Mouse (Mus musculus) right cerebral cortex, adult 18-20 months (tissue): ENCODE results near the gene Topbp1.
A peak's percentile ranks its signal among the peaks of the same experiment; 100 is the strongest.

Source experiments
- DNase-seq: peaks from one replicate; pipeline ENCODE4 v3.0.0; 2022; ENCODE audit warnings: mixed read lengths

Topbp1 gene

DNA sequence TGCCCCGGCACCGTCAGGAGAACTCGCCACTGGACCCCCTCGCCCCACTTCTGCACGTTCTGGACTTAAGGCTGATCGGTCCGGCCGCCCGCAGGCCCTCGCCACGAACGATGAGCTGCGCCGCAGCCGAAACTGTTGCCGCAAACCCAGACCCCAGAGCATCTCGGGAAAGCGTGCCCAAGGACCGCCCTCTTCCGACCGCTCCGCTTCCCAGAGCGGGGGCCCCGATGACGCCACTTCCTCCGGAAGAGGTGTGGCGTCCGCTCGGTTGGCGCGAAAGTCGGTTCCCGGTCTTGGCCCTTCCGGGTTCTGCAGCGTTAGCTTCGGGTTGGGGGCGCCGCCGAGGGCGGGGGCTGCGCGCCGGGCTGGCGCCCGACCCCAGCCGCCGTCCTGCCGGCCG lies at the start of gene Topbp1, which contains the start of gene 1300017J02Rik:
TSS of gene Topbp1 (plus strand) at position 289 of the 400 bp plus-strand sequence.
TSS of gene 1300017J02Rik (minus strand) at position 156 of the 400 bp plus-strand sequence.
- peak; percentile 95 for DNase-seq

DNA sequence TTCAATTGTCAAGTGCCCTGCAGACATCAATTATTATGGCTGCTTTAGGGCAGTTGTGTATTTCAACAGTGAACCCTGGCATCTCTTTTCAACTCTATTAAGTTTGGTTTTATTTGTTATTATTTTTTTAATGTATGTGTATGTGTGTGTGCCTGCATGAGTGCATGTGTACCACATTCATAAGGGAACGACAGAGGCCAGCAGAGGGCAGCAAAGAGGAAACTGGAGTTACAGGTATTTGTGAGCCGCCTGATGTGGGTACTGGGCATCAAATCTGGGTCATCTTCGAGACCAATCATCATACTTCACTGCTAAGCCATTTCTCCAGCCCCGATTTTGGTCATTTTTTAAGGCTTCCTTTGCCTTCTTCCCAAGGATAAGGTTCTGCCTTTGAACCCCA lies 39.2 kb upstream of the Topbp1 start:
- DNase-seq = no peak

DNA sequence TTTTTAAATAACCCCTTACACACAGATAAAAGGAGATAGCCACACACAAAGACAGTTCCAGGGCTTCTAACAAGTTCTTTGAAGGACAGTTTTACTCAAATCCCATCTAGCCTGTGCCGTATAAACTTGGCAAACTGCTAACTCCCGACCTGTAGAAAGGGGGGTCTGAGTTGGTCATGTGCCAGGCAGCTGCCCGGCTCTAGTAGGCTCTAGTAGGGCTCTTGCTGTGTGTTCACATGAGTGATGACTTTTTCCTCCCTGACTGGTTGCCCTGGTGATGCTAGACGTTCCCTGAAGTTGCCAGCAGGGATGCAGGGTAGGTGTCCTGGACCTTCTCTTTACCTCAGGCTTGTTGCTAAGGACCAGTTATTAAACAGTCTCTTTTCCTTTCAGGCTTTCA lies 33.9 kb upstream of the Topbp1 start:
- DNase-seq = no peak

DNA sequence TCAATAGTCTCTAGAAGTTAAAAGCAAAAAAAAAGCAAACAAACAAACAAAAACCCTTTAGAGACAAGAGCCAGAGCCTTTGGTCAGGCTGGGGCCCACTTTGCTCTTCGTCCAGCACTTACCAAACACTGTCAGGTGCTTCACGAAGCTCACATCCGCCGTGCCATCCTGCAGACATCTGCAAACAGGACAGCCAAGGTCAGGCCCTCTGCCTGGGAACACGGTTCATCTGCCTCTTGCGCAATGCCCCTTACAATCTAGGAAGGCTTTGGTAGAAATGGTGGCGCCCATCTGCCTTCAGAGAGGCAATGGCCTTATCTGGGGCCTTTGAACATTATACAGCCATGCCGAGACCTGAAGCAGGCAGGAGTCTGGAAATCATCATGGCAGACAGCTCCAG lies 30.2 kb upstream of the Topbp1 start:
- no peak for DNase-seq

DNA sequence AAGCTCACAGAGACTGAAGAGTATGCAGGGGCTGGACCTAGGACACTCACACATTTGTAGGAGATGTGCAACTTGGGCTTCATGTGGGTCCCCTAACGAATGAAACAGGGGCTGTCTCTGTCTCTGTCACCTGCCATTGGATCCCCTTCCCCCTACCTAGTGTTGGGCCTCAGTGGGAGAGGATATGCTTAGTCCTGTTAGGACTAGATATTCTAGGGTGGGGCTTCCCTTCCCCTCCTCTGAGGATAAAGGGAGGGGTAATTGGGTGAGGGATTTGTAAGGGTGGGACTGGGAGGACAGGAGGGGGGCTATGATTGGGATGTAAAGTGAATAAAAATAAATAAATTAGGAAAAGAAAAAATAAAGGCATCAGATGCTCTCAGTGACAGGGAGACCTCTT lies 29.3 kb upstream of the Topbp1 start:
- DNase-seq = no peak

DNA sequence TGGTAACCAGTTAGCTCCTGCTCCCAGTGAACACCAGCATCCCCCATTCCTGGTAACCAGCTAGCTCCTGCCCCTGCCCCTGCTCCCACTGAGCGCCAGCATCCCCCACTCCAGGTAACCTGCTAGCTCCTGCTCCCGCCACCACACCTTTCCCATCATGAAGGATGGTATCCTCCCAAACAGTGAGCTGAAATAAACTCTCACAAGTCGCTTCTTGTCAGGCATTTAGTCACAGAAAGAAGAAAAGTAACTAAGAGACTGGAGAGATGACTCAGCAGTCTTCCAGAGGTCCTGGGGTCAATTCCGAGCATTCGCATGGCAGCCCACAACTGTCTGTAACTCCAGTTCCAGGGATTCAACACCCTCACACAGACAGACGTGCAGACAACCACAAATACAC lies 28.1 kb upstream of the Topbp1 start:
- DNase-seq = no peak

DNA sequence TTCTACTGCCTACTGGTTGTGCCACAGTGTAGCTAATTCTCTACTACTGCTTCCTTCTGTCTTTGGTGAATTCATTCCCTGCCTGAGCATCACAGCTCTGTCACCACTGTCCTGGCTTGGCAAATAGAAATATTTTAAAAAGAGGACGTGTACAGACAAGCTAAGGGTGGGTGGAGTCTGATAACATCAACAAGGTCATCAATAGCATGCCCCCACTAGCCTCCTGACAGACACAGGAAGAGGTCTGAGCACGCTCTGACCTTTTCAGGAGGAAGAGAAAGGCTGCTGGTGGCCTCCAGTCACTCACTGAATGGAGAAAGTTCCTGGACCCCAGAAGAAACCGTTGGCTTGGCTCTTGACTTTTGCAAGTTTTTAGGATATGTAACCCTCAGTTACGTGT lies 18.6 kb upstream of the Topbp1 start:
- DNase-seq = no peak

DNA sequence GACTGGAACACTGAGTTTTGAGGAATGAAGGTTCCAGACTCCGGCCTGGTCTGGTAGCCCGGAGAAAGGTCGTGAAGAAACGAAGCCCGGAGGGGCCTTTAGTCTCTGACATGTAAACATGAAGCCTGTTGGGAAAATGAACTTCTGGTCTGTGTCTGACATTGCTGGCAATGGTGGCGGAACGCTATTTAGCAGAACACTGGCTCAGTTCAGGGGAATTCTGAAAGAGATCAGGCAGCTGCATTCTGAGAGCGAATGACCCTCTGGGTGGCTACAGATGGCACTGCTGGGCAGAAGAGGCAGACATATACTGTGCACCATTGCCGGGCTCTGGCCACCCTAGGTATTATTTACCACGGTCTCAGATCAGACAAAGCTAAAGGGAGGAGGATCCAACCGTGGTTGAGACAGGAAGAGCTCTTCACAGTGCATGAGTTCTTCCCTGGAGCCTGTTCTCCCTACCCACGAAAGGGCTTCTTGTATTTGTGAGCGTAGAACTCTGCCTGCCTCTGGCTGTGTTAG lies 18.1 kb upstream of the Topbp1 start:
- no peak for DNase-seq

DNA sequence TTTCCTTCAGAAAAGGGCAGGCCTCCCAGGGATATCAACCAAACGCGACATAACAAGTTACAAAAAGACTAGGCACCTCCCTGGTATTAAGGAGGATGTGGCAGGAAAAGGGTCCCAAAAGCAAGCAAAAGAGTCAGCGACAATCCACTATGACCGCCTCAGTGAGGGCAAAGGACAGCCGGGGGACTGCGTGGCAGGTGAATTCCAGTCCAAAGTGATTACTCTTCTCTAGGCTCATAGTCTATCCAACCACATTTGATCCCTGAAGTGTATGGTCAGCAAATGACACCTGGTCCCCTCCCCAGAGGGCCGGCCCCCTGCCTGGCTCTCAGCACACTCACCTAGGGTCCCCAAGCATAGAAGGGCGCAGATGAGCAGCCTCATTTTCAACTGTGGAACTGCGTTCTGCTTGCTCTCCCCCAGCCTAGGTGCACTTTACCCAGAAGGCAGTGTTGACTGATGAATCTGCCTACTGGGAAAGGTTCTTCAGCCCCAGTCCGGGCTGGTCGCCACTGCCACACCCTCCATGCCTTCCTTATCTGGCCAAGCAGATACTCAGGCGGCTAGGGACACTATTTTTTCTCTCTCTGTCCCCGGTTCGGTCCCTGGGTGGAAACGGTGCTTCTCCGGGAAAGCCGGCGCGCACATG lies 17.1 kb upstream of the Topbp1 start:
- no peak for DNase-seq

DNA sequence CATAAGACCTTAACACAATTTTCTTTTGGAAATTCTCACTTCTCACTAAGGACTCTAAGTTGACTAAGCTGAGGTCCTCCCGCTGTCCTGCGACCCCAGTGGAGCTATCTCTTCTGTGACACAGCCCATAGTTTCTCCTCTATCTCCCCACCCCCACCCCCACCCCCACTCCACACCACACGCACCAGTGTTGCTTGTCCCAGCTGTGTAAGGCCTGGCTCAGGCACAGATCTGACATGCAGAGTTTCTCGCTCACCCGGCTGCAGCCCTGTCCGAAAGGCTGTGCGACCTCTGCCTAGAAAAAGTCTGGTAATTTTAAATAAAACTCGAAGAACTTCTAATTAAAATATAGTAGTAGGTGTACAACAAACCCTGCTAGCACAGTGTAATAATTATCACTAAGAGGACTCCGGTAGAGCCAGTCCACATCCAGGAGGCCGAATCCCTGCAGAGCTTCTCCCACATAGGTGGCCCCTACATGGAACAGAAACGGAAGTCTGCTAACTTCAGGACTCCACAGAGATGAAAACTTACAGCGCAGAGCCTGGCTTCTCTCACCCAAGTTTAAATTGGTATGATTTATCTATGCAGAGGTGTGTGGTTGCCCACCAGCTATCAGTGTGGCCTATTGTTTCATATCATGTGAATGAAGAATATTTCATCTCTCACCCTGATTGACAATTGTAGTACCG lies 16.4 kb upstream of the Topbp1 start:
- no peak for DNase-seq

DNA sequence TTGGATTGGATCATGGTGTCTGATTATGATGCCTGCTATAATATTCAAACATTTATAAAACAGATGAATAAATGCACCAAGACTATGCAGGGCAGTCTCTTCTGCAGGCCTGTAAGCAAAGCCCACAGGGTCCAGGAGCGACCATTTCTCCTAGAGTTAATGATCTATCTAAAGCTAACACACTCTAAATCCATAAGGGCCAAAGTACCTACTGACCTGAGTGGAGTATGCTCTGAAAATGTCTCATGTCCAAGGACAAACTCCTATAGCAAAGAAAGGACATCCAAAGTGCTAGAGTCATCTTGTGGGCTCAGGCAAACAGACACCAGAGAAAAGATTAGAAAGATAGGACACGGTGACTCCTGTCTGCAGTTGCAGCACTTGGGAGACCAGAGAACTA lies 10.5 kb upstream of the Topbp1 start:
- no peak for DNase-seq

DNA sequence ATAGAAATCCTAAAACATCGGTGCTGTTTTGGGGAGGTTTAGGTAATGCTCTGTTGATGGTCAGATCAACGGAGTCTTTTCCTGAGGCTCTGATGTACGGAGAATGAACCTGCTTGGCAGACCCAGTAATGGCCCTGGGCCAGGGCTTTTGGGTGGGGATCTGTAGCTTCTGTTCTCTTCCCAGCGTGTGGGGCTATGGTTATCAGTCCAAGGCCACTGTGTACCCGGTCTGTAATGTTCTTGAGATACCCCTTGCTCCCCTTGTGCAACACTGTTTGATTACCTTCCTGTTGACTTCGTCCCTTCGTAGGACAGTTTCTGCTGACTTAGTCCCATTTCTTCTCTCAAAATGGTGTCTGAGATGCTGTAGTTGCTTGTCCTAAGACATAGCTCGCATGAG lies 3.9 kb upstream of the Topbp1 start:
- no peak for DNase-seq

DNA sequence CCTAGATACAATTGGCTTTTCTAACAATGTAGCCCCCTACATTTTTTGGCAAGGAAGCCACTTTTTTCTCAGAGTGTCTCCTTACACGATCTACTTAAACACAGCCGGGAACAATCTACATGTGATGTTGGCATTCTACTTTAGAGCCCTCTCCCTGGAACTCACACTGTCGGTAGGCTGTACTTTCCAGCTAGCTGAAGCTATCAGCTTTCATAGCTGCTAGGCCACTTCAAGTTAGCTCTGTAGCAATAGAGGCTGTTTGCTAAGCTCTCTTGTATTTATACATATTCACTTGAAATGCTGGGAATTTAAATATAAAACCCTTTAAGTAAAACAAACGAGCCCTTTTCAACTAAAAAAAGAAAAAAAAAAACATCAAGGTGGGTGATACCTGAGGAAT lies 2.8 kb upstream of the Topbp1 start:
- no peak for DNase-seq

DNA sequence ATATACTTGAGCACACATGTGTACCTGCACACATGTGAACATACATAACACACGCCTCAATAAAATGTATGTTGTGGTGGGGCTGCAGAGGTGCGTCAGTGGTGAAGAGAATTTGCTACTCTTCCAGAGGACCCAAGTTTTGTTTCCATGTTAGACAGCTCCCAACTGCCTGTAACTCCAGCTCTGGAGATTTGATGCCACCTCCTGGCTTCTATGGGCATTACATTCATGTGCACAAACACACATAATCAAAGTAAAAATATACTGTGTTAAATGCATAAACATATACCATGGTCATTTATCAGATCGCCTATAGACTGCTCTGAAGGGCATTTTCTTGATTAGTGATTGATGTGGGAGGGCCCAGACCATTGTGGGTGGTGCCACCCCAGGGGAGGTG lies 2.3 kb upstream of the Topbp1 start:
- peak; percentile 56 for DNase-seq

DNA sequence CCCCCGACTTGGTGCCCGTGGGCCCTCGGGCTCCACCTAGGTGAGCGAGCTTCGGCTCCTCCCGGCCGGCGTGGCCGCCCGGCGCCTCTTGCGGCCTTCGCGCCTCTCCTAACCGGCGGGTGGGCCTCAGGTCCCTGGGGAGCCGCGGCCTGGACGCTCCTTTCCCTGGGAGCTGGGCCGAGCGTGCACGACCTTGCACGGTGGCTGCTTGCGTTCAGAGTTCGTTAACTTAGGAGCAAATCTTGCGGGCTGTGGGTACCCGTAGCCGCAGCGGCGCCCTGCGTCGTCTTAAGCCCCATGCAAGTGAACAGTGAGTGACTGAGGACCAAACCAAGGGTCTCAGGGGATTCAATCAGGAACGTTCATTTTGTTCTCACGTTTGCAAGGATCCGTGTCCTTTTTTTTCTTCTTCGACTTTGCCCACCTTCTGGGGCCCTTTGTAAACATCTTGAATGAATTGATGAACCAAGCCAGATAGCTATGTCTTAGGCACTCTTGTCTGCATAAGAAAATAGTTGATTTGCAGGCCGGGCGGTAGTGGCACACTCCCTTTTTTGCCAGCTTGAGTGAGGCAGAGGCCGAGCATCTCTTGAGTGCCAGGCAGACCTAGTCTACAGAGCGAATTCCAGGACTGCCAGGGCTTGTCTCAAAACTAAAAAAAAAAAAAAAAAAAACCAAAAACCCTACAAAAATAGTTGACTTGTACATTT lies 472 bp downstream of the Topbp1 start:
- no peak for DNase-seq

DNA sequence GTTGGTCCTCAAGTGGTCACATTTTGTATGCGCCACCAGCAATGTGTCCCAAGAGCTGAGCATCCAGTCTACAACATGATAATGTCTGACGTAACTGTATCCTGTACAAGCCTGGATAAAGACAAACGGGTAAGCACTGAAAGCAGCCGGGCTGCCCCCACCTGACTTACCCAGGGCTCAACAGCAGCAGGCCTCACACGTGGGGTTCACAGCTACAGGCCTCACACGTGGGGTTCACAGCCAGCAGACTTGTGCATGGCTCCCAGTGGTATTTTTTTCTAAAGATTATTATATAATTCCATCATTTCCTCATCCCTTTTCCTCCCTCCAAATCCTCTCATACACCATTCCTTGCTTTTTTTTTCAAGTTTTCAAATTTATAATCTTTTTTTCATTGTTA lies 4.8 kb downstream of the Topbp1 start:
- DNase-seq = no peak

DNA sequence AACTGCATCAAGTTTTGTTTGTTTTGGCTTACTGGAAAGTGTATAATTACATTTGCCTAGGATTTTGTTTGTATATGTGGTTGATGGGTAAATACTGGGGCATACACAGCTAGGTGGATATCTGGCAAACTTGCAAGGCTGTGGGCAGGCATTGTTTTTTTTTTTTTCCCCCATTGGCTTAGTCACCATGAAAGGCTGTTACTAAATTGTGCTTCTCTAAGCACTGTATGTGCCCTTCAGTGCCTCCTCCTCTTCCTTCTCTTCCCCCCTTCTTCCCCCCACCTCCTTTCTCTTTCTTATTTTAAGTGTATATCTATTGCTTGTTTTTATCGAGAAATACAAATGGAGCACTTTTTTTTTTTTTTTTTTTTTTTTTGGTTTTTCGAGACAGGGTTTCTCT lies 19.7 kb downstream of the Topbp1 start:
- no peak for DNase-seq

DNA sequence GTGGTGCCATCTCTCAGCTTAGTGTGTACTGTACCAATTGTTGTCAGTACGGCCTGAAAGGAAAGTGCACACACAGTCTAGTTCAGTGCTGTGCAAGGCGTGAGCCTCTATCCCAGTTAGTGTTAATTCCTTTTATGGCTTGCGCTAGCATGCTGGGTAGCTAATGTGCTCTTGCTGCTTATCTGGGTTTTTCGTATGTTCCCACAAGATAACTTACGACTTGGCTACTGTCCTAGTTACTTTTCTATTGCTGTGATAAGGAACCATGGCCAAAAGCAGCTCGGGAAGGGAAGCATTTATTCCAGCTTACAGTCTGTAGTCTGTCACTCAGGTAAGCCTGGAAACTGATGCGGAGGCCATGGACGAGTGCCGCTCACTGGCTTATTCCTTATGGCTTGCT lies 21.4 kb downstream of the Topbp1 start:
- DNase-seq = no peak

DNA sequence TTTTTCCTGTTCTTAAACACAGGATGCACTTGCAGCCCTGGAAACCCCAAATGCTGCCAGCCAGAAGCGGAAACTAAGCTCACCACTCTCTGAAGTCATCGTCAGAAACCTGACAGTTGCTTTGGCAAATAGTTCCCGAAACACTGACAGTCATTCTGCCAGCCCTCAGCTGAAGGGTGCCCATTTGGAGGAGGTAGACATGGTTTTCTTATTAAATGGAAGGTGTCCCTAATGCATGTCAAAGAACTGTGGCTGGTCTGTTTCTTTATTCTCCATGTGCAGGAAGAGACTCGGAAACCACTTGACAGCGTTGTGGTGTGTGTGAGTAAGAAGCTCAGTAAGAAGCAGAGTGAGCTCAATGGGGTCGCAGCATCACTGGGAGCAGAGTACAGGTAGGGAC lies 27.6 kb downstream of the Topbp1 start:
- DNase-seq = no peak

DNA sequence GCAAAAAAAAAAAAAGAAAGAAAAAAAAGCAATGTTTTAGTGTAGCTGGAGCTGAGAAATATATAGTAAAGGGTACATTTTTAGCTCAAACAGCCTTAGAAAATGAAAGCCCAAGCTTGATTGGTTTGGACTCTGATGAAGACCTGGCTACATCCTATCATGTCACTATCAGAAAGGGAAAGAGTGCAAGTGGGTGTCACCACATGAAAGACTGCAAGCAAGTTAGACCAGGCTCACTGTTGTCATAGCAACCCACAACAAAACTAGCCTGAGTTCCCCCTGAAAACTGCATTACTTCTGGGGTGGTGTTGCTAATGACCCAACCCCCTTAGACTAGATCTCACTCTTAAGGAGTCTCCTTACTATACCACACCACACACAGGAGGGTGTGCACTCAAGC lies 31.9 kb downstream of the Topbp1 start:
- DNase-seq = no peak

DNA sequence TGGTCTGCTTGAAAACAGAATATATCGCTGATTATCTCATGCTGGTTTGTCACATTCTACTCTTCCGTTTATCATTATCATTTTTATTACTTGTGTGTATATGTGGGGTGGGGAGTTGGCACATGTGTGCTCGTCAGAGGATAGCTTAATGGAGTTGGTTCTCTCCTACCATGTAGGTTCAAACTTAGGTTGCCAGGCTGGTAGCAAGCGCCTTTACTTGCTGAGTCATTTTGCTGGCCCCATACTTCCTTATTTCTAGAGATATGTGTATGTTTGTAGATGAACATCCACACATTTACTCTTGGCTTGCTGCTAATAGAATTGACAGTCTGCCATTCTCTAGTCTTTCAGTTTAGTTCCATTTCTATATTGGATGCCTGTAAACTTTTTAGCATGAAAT lies 42.0 kb downstream of the Topbp1 start:
- DNase-seq = no peak

DNA sequence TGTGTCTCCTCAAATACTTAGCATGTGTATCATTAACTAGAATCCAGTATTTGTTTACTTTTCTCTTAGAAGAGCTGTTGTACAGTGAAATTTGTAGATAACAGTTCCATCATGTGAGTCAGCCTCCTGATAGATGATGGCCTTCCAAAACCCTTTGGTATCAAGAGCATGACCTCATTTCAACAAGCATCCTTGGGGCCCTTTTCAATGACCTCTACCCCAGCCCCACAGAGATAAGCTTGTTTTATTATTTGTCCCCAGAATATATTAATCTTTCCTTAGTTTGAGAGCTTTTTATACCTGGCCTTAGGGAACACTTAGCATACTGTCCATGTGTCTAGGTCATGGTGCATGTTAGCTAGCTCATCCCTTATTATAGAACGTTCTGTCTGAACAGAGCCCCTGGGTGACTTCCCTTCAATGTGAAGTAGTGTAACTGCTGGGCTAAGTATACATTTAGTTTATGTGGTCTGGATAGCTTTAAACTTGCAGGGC lies 43.0 kb downstream of the Topbp1 start:
- no peak for DNase-seq

DNA sequence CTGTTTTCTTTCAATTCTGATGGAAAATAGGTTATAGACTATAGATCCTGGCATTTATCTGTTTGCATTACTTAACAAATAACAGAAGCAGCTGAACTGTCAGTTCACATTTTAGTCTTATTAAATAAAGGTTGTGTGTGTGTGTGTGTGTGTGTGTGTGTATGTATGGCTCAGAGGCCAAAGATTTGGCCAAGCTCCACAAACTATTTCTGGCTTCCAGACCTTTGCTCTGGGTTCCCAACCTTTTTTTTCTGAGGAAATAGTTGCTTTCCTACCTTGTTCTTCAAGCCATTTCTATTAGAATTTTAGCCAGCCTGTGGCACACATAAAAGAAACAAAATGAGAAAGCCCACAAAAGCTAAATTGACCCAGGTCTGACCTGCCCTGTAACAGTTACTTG lies 43.8 kb downstream of the Topbp1 start:
- no peak for DNase-seq
